ENCODE assay signal across 23 mouse cellular contexts in genomic region chr1:164019789-164020188, GRCm38 (mm10). TPM values are rescaled to one million over a fixed set of nuclear protein-coding genes. Genes with fewer than 3 reads are reported as not detected.
DNase-seq lines count a peak whose midpoint lies in the region; ATAC-seq and TF ChIP-seq lines count a peak whose summit lies in the region.
"Had no signal": no experiment of that assay in that cellular context is flagged by ENCODE, and none has a peak within 500 bp of the region (broad histone marks: within the 10 kb centered on the region; RNA-seq: fewer than 3 reads in every experiment).

No protein-coding gene starts in this region.

- H3K4me3 ChIP-seq in hindbrain, embryonic 11.5 days (ENCODE audit: low read depth, low read length) = no peak overlapping the region
- no peak overlapping the region for H3K4me3 ChIP-seq in hindbrain, postnatal 0 days (ENCODE audit: low read length)
- H3K4me3 ChIP-seq in forebrain, embryonic 13.5 days = no peak overlapping the region
- H3K4me3 ChIP-seq: embryonic facial prominence, embryonic 10.5 days; forebrain, embryonic 15.5 days; heart, adult 2 months; heart, embryonic 15.5 days had no signal

- peak; percentile 72; the same call in 1 of the 2 replicates for ATAC-seq in hindbrain, embryonic 11.5 days (ENCODE audit: low FRiP score)
- ATAC-seq in hindbrain, postnatal 0 days = no peak
- no peak for ATAC-seq in forebrain, embryonic 13.5 days
- ATAC-seq: forebrain, embryonic 15.5 days; intestine, embryonic 16.5 days had no signal

- no peaks in the 10 kb centered on the region for H3K27me3 ChIP-seq in hindbrain, embryonic 11.5 days (ENCODE audit: control insufficient read depth, insufficient read depth, low read length)
- no peaks in the 10 kb centered on the region for H3K27me3 ChIP-seq in hindbrain, postnatal 0 days (ENCODE audit: insufficient read depth, low read length)
- no peaks in the 10 kb centered on the region for H3K27me3 ChIP-seq in forebrain, embryonic 13.5 days
- H3K27me3 ChIP-seq: CH12.LX; forebrain, embryonic 15.5 days; heart, embryonic 15.5 days had no signal

- no peaks in the 10 kb centered on the region for H3K9me3 ChIP-seq in hindbrain, embryonic 11.5 days (ENCODE audit: control insufficient read depth, low read length)
- no peaks in the 10 kb centered on the region for H3K9me3 ChIP-seq in hindbrain, postnatal 0 days (ENCODE audit: low read length)
- no peaks in the 10 kb centered on the region for H3K9me3 ChIP-seq in forebrain, embryonic 13.5 days (replicated peaks)
- H3K9me3 ChIP-seq: embryonic facial prominence, embryonic 10.5 days; forebrain, embryonic 15.5 days; heart, embryonic 15.5 days had no signal

- TF ChIP-seq CTCF in hindbrain, postnatal 0 days (IDR thresholded peaks at IDR 0.05; ENCODE audit: low read depth) = no peak

- H3K4me1 ChIP-seq in hindbrain, embryonic 11.5 days (replicated peaks; ENCODE audit: control insufficient read depth, insufficient read depth, low read length) = no peaks in the 10 kb centered on the region
- no peaks in the 10 kb centered on the region for H3K4me1 ChIP-seq in hindbrain, postnatal 0 days (ENCODE audit: insufficient read depth, low read length)
- H3K4me1 ChIP-seq in forebrain, embryonic 13.5 days = no peaks in the 10 kb centered on the region
- H3K4me1 ChIP-seq: embryonic facial prominence, embryonic 10.5 days; forebrain, embryonic 15.5 days; heart, embryonic 15.5 days had no signal

- H3K4me2 ChIP-seq in hindbrain, embryonic 11.5 days (replicated peaks; ENCODE audit: low read depth, low read length) = no peak overlapping the region
- H3K4me2 ChIP-seq in hindbrain, postnatal 0 days (ENCODE audit: low read depth, low read length) = no peak overlapping the region
- no peak overlapping the region for H3K4me2 ChIP-seq in forebrain, embryonic 13.5 days
- H3K4me2 ChIP-seq: forebrain, embryonic 15.5 days; heart, embryonic 11.5 days; heart, embryonic 15.5 days; hindbrain, embryonic 14.5 days had no signal

- WGBS in hindbrain, embryonic 11.5 days = 30% methylated on average over 6 of the region's 6 CpGs
- WGBS in hindbrain, postnatal 0 days = 21% methylated on average over 6 of the region's 6 CpGs
- 54% methylated on average over 6 of the region's 6 CpGs for WGBS in forebrain, embryonic 13.5 days

- H3K36me3 ChIP-seq in hindbrain, embryonic 11.5 days (ENCODE audit: control insufficient read depth, insufficient read depth, low read length) = no peaks in the 10 kb centered on the region
- no peaks in the 10 kb centered on the region for H3K36me3 ChIP-seq in hindbrain, postnatal 0 days (ENCODE audit: insufficient read depth, low read length)
- H3K36me3 ChIP-seq in forebrain, embryonic 13.5 days (ENCODE audit: poor library complexity, severe bottlenecking) = no peaks in the 10 kb centered on the region
- H3K36me3 ChIP-seq: embryonic facial prominence, embryonic 10.5 days; forebrain, embryonic 15.5 days; heart, embryonic 15.5 days had no signal

- H3K27ac ChIP-seq in hindbrain, embryonic 11.5 days (ENCODE audit: low read depth, low read length) = no peak overlapping the region
- H3K27ac ChIP-seq in hindbrain, postnatal 0 days = no peak overlapping the region
- no peak overlapping the region for H3K27ac ChIP-seq in forebrain, embryonic 13.5 days
- H3K27ac ChIP-seq: embryonic facial prominence, embryonic 10.5 days; forebrain, embryonic 15.5 days; heart, adult 2 months; heart, embryonic 15.5 days; hindbrain, embryonic 14.5 days had no signal

- no peak overlapping the region for H3K9ac ChIP-seq in hindbrain, embryonic 11.5 days (ENCODE audit: low read depth, low read length)
- H3K9ac ChIP-seq in hindbrain, postnatal 0 days (replicated peaks; ENCODE audit: low read length) = no peak overlapping the region
- no peak overlapping the region for H3K9ac ChIP-seq in forebrain, embryonic 13.5 days
- H3K9ac ChIP-seq: forebrain, embryonic 15.5 days; heart, embryonic 15.5 days; hindbrain, embryonic 14.5 days had no signal

- DNase-seq in hindbrain, embryonic 11.5 days (ENCODE audit: low spot score) = peak; percentile 10
- no peak for DNase-seq in hindbrain, postnatal 0 days (ENCODE audit: low spot score)
- DNase-seq in ES-CJ7 (ENCODE audit: low read depth, low spot score) (peak; percentile 85), ZHBTc4 (ENCODE audit: low read depth, low spot score) (peak; percentile 70)
- no peak for DNase-seq in ovary, postnatal 36 days (ENCODE audit: low spot score)
- no peak for DNase-seq in adrenal gland, adult (ENCODE audit: inconsistent age in 2 of 2, low spot score in 1 of 2)
- DNase-seq: adrenal gland, postnatal 14 days; cerebellum, adult 18-20 months; cerebellum, postnatal 10 days; gastrocnemius, postnatal 36 days; heart, adult 2 months; heart, postnatal 14 days; kidney, adult 2 months had no signal

RNA-seq across cellular contexts. Expression of gene Mettl18, which starts 25.1 kb away (rescaled TPM):
- polyA plus RNA-seq in hindbrain, embryonic 11.5 days (2014; fragmentation: Nextera tagmentation; extraction: Ambion mirVana) = 8.2 and 11.2 TPM in 2 replicates
- total RNA-seq in hindbrain, postnatal 0 days (2014; rRNA removed) = 2.2 and 2.9 TPM in 2 replicates
- polyA plus RNA-seq in hindbrain, postnatal 0 days (2015; fragmentation: Nextera tagmentation; extraction: Ambion mirVana) = 6.3 and 6.9 TPM in 2 replicates
- polyA plus RNA-seq in forebrain, embryonic 13.5 days (2015; fragmentation: Nextera tagmentation; extraction: Ambion mirVana) = 9.1 and 10.4 TPM in 2 replicates

RNA-seq across cellular contexts. Expression of gene BC055324, which starts 25.2 kb away (rescaled TPM):
- 26.1 and 29.8 TPM in 2 replicates for polyA plus RNA-seq in hindbrain, embryonic 11.5 days (2014; fragmentation: Nextera tagmentation; extraction: Ambion mirVana)
- total RNA-seq in hindbrain, postnatal 0 days (2014; rRNA removed) = 6.5 and 6.8 TPM in 2 replicates
- polyA plus RNA-seq in hindbrain, postnatal 0 days (2015; fragmentation: Nextera tagmentation; extraction: Ambion mirVana) = 2.2 and 2.7 TPM in 2 replicates
- 19.9 and 22.3 TPM in 2 replicates for polyA plus RNA-seq in forebrain, embryonic 13.5 days (2015; fragmentation: Nextera tagmentation; extraction: Ambion mirVana)

RNA-seq across cellular contexts. Expression of gene Sele, which starts 28.2 kb away (rescaled TPM):
- not detected in 2 replicates for polyA plus RNA-seq in hindbrain, embryonic 11.5 days (2014; fragmentation: Nextera tagmentation; extraction: Ambion mirVana)
- total RNA-seq in hindbrain, postnatal 0 days (2014; rRNA removed) = not detected in 2 replicates
- not detected in 2 replicates for polyA plus RNA-seq in hindbrain, postnatal 0 days (2015; fragmentation: Nextera tagmentation; extraction: Ambion mirVana)
- not detected in 2 replicates for polyA plus RNA-seq in forebrain, embryonic 13.5 days (2015; fragmentation: Nextera tagmentation; extraction: Ambion mirVana)
- total RNA-seq: CH12.LX; gastrocnemius, adult 8-10 months; gastrocnemius, postnatal 36 days; hematopoietic stem cell, adult 5-6 weeks had no signal
- polyA plus RNA-seq: embryonic facial prominence, embryonic 10.5 days; forebrain, embryonic 15.5 days; hindbrain, embryonic 14.5 days had no signal

RNA-seq across cellular contexts. Expression of gene Sell, which starts 42.0 kb away (rescaled TPM):
- polyA plus RNA-seq in hindbrain, embryonic 11.5 days (2014; fragmentation: Nextera tagmentation; extraction: Ambion mirVana) = not detected in 2 replicates
- total RNA-seq in hindbrain, postnatal 0 days (2014; rRNA removed) = 0.05 and 0.58 TPM in 2 replicates
- 0.13 TPM in 1 of 2 replicates, not detected in the other for polyA plus RNA-seq in hindbrain, postnatal 0 days (2015; fragmentation: Nextera tagmentation; extraction: Ambion mirVana)
- polyA plus RNA-seq in forebrain, embryonic 13.5 days (2015; fragmentation: Nextera tagmentation; extraction: Ambion mirVana) = 0.11 TPM in 1 of 2 replicates, not detected in the other
- total RNA-seq: CH12.LX had no signal
- polyA plus RNA-seq: embryonic facial prominence, embryonic 10.5 days; hindbrain, embryonic 14.5 days had no signal

Comparison
In these comparisons a context has a peak if more than half of its experiments do, and no peak if none do; other contexts are left out.
1. DNase-seq: peak in hindbrain, embryonic 11.5 days (single experiment), ES-CJ7 (single experiment) and ZHBTc4 (single experiment); none in hindbrain, postnatal 0 days (single experiment), ovary, postnatal 36 days (single experiment) and adrenal gland, adult (0 of 2).